ENCODE assay signal across 17 mouse cellular contexts in the genomic region with DNA sequence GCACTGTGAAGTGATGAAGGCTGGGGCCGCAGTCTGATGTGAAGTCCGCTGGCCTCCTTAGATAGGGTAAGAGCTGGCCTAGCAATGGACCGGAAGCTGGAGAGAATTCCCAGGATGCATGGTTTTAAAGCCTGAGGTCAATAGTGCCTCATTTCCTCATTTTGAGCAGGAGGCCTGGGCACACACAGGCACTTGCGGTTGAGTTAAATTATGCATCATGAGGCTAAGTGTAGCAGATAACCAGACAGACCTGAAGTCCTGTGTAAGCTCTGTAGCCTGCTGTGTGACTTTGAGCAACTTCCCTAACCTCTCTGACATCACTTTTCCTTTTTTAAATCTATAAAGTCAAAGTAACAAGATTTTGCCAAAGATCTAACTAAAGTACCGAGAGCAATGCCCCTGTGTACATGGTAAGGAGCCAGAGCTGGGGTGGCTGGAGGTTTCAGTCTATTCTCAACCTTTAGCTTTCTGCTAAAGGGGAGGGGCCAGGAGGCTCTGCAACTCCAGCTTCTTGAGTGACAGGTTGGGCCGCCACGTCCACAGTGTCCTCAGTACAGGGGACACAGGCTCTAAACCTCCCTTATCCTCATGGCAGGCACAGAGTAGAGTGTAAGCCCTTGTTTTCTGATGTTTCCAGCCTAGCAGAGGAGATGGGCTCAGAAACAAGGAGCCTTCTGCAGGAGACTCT. TPM values are rescaled to one million over a fixed set of nuclear protein-coding genes. Genes with fewer than 3 reads are reported as not detected.
DNase-seq lines count a peak whose midpoint lies in the region; ATAC-seq lines count a peak whose summit lies in the region.
"Had no signal": no experiment of that assay in that cellular context is flagged by ENCODE, and none has a peak within 500 bp of the region (broad histone marks: within the 10 kb centered on the region; RNA-seq: fewer than 3 reads in every experiment).

No protein-coding gene starts in this region.

- H3K9me3 ChIP-seq in heart, embryonic 13.5 days = no peaks in the 10 kb centered on the region
- H3K9me3 ChIP-seq in midbrain, embryonic 10.5 days (replicated peaks) = no peaks in the 10 kb centered on the region
- H3K9me3 ChIP-seq in midbrain, embryonic 16.5 days (replicated peaks; ENCODE audit: control insufficient read depth, low read length, poor library complexity, severe bottlenecking) = no peaks in the 10 kb centered on the region
- H3K9me3 ChIP-seq in embryonic facial prominence, embryonic 13.5 days = no peaks in the 10 kb centered on the region
- no peaks in the 10 kb centered on the region for H3K9me3 ChIP-seq in limb, embryonic 10.5 days (replicated peaks)
- H3K9me3 ChIP-seq: liver, embryonic 13.5 days; stomach, embryonic 15.5 days had no signal

- intact Hi-C loops in heart, postnatal 36 days (cut with DNase I) = no loop called here

- H3K27me3 ChIP-seq in heart, embryonic 13.5 days (replicated peaks) = no peaks in the 10 kb centered on the region
- no peaks in the 10 kb centered on the region for H3K27me3 ChIP-seq in midbrain, embryonic 10.5 days (ENCODE audit: low read depth, poor library complexity, severe bottlenecking)
- no peaks in the 10 kb centered on the region for H3K27me3 ChIP-seq in midbrain, embryonic 16.5 days (ENCODE audit: control insufficient read depth, insufficient read depth, low read depth, low read length)
- peaks cover 6% of the 10 kb centered on the region for H3K27me3 ChIP-seq in embryonic facial prominence, embryonic 13.5 days
- H3K27me3 ChIP-seq in limb, embryonic 10.5 days (ENCODE audit: low read depth, poor library complexity, severe bottlenecking) = peaks cover 52% of the 10 kb centered on the region
- H3K27me3 ChIP-seq: stomach, embryonic 15.5 days had no signal

- H3K4me2 ChIP-seq in heart, embryonic 13.5 days = no peak overlapping the region
- H3K4me2 ChIP-seq in midbrain, embryonic 16.5 days (ENCODE audit: low read length) = no peak overlapping the region
- H3K4me2 ChIP-seq in embryonic facial prominence, embryonic 13.5 days = no peak overlapping the region
- H3K4me2 ChIP-seq: liver, embryonic 13.5 days; stomach, embryonic 15.5 days had no signal

- peak overlapping the region; percentile 50; the same call in 1 of the 2 replicates for H3K9ac ChIP-seq in heart, embryonic 13.5 days
- no peak overlapping the region for H3K9ac ChIP-seq in midbrain, embryonic 16.5 days (ENCODE audit: low read depth, low read length)
- 0 out of 2 replicates have a peak overlapping the region, but pooled peaks have one; percentile 40 for H3K9ac ChIP-seq in embryonic facial prominence, embryonic 13.5 days
- H3K9ac ChIP-seq: liver, embryonic 13.5 days; stomach, embryonic 15.5 days had no signal

- H3K4me3 ChIP-seq in heart, embryonic 13.5 days = no peak overlapping the region
- H3K4me3 ChIP-seq in midbrain, embryonic 10.5 days = no peak overlapping the region
- H3K4me3 ChIP-seq in midbrain, embryonic 16.5 days (ENCODE audit: low read depth, low read length) = no peak overlapping the region
- H3K4me3 ChIP-seq in embryonic facial prominence, embryonic 13.5 days = no peak overlapping the region
- H3K4me3 ChIP-seq in limb, embryonic 10.5 days = no peak overlapping the region
- H3K4me3 ChIP-seq: erythroblast, embryonic 14.5 days; liver, embryonic 13.5 days; stomach, embryonic 15.5 days had no signal

- WGBS in heart, embryonic 13.5 days = 45% methylated on average over 7 of the region's 7 CpGs
- 71% methylated on average over 7 of the region's 7 CpGs for WGBS in midbrain, embryonic 10.5 days
- 60% methylated on average over 7 of the region's 7 CpGs for WGBS in midbrain, embryonic 16.5 days
- WGBS in embryonic facial prominence, embryonic 13.5 days = 65% methylated on average over 7 of the region's 7 CpGs
- WGBS in limb, embryonic 10.5 days = 70% methylated on average over 7 of the region's 7 CpGs

- H3K4me1 ChIP-seq in heart, embryonic 13.5 days = peaks cover 67% of the 10 kb centered on the region
- H3K4me1 ChIP-seq in midbrain, embryonic 10.5 days = peaks cover 92% of the 10 kb centered on the region
- peaks cover 29% of the 10 kb centered on the region for H3K4me1 ChIP-seq in midbrain, embryonic 16.5 days (ENCODE audit: control insufficient read depth, insufficient read depth, low read length)
- H3K4me1 ChIP-seq in embryonic facial prominence, embryonic 13.5 days = peaks cover 57% of the 10 kb centered on the region
- H3K4me1 ChIP-seq in limb, embryonic 10.5 days = peaks cover 78% of the 10 kb centered on the region

- no peak for DNase-seq in heart, postnatal 36 days
- DNase-seq in midbrain, embryonic 10.5 days (ENCODE audit: low spot score) = no peak
- no peak for DNase-seq in limb, embryonic 10.5 days (ENCODE audit: low spot score)
- no peak for DNase-seq in ovary, adult 18-20 months (ENCODE audit: low spot score)
- DNase-seq: adrenal gland, adult 8-10 months; cerebellum, adult 2 months; heart, adult 18-20 months; layer of hippocampus, postnatal 36 days; liver, embryonic 13.5 days; right cerebral cortex, adult 18-20 months had no signal

- H3K36me3 ChIP-seq in heart, embryonic 13.5 days = no peaks in the 10 kb centered on the region
- 0 out of 2 replicates have a peak, but pooled peaks cover 9% of the 10 kb centered on the region for H3K36me3 ChIP-seq in midbrain, embryonic 10.5 days
- no peaks in the 10 kb centered on the region for H3K36me3 ChIP-seq in midbrain, embryonic 16.5 days (ENCODE audit: control insufficient read depth, insufficient read depth, low read length)
- no peaks in the 10 kb centered on the region for H3K36me3 ChIP-seq in embryonic facial prominence, embryonic 13.5 days
- no peaks in the 10 kb centered on the region for H3K36me3 ChIP-seq in limb, embryonic 10.5 days
- H3K36me3 ChIP-seq: liver, embryonic 13.5 days; stomach, embryonic 15.5 days had no signal

- no peak for ATAC-seq in heart, embryonic 13.5 days (ENCODE audit: extremely low read depth, insufficient number of reproducible peaks, low FRiP score, low TSS enrichment)
- ATAC-seq in midbrain, embryonic 16.5 days = no peak
- no peak for ATAC-seq in embryonic facial prominence, embryonic 13.5 days (ENCODE audit: insufficient number of reproducible peaks, insufficient read depth, low FRiP score, low TSS enrichment, low read depth)
- ATAC-seq in megakaryocyte-erythroid progenitor cell, adult 5-6 weeks (replicated peaks; ENCODE audit: low FRiP score, low TSS enrichment, poor library complexity, severe bottlenecking) = no peak
- ATAC-seq: lung, postnatal 0 days had no signal

- H3K27ac ChIP-seq in heart, embryonic 13.5 days (replicated peaks) = no peak overlapping the region
- peak overlapping the region; percentile 78 for H3K27ac ChIP-seq in midbrain, embryonic 10.5 days (replicated peaks)
- H3K27ac ChIP-seq in midbrain, embryonic 16.5 days (ENCODE audit: low read length) = no peak overlapping the region
- no peak overlapping the region for H3K27ac ChIP-seq in embryonic facial prominence, embryonic 13.5 days
- H3K27ac ChIP-seq in limb, embryonic 10.5 days = peak overlapping the region; percentile 53
- H3K27ac ChIP-seq: liver, embryonic 13.5 days; stomach, embryonic 15.5 days had no signal

RNA-seq across cellular contexts. Expression of a gene that starts 50.8 kb away (rescaled TPM):
- polyA plus RNA-seq in heart, embryonic 13.5 days (2015; fragmentation: Nextera tagmentation; extraction: Ambion mirVana) = 10.6 and 10.7 TPM in 2 replicates
- total RNA-seq in heart, postnatal 36 days (2021) = 10 to 100 TPM; 64.2 to 79.7 TPM
- polyA plus RNA-seq in midbrain, embryonic 10.5 days (2016; fragmentation: Nextera tagmentation; extraction: Ambion mirVana) = 12.5 and 15.7 TPM in 2 replicates
- 17.3 and 22.2 TPM in 2 replicates for polyA plus RNA-seq in midbrain, embryonic 16.5 days (2015; fragmentation: Nextera tagmentation; extraction: Ambion mirVana)
- 4.0 and 5.0 TPM in 2 replicates for polyA plus RNA-seq in embryonic facial prominence, embryonic 13.5 days (2015; fragmentation: Nextera tagmentation; extraction: Ambion mirVana)
- polyA plus RNA-seq in limb, embryonic 10.5 days (2016; fragmentation: Nextera tagmentation; extraction: Ambion mirVana) = 1.4 and 2.3 TPM in 2 replicates
- 15.7 and 18.6 TPM in 2 replicates for total RNA-seq in megakaryocyte-erythroid progenitor cell, adult 5-6 weeks (2014; fragmentation: Nextera tagmentation)
- 2.2 and 3.8 TPM in 2 replicates for total RNA-seq in megakaryocyte-erythroid progenitor cell, adult 5-6 weeks (2017)

Comparison
In these comparisons a context has a peak if more than half of its experiments do, and no peak if none do; other contexts are left out.
1. H3K27ac ChIP-seq: peak in midbrain, embryonic 10.5 days (single experiment) and limb, embryonic 10.5 days (single experiment); none in heart, embryonic 13.5 days (single experiment), midbrain, embryonic 16.5 days (single experiment) and embryonic facial prominence, embryonic 13.5 days (single experiment).